Mouse (Mus musculus): ENCODE measurements around the gene Fcgr2b.

GRCm38 (mm10) chr1:170976447-170976846 is at the start of gene Fcgr2b:
- TF ChIP-seq EP300 (IDR thresholded peaks at IDR 0.05; ENCODE audit: low read depth) (no peak), CTCF (IDR thresholded peaks at IDR 0.05; ENCODE audit: low read depth) (no peak)
